In genomic region chr10:83805201-83805718, GRCm38 (mm10) we compare ENCODE assay signal across 8 mouse cellular contexts.
DNase-seq lines count a peak whose midpoint lies in the region; ATAC-seq and TF ChIP-seq lines count a peak whose summit lies in the region.

No protein-coding gene starts in this region.

- no peaks in the 10 kb centered on the region for H3K27me3 ChIP-seq in intestine, embryonic 16.5 days (replicated peaks; ENCODE audit: control insufficient read depth, insufficient read depth, low read length)
- no peaks in the 10 kb centered on the region; the same call in 1 of the 2 replicates for H3K27me3 ChIP-seq in cerebellum, adult 2 months (ENCODE audit: control insufficient read depth, insufficient read depth, low read length)

- no peak for TF ChIP-seq POLR2A in cerebellum, adult 2 months (IDR thresholded peaks at IDR 0.05; ENCODE audit: borderline replicate concordance, insufficient read depth, low read length)

- H3K4me3 ChIP-seq in intestine, embryonic 16.5 days (ENCODE audit: low read length), result no peak overlapping the region
- H3K4me3 ChIP-seq in cerebellum, adult 2 months (replicated peaks; ENCODE audit: insufficient read depth, low read depth, low read length), result no peak overlapping the region

- ATAC-seq in intestine, embryonic 16.5 days, result peak; percentile 42

- peak; percentile 52 for DNase-seq in adrenal gland, postnatal 14 days
- no peak for DNase-seq in adrenal gland, adult 8-10 months
- peak; percentile 67 to 79 for DNase-seq in heart, adult 18-20 months
- peak; percentile 42 to 51 for DNase-seq in lung, adult 18-20 months
- peak; percentile 41 for DNase-seq in retina, embryonic 14.5 days (ENCODE audit: low spot score)
- DNase-seq in cerebellum, adult 2 months, result no peak
- DNase-seq in c-Kit-positive CD71-positive TER-119-positive erythroid progenitor cells, embryonic 14.5 days (ENCODE audit: low spot score), result no peak

- no peak for TF ChIP-seq CTCF in cerebellum, adult 2 months (IDR thresholded peaks at IDR 0.05; ENCODE audit: borderline replicate concordance, insufficient read depth, low read depth, low read length)

- H3K4me2 ChIP-seq in intestine, embryonic 16.5 days (ENCODE audit: low read depth, low read length), result no peak overlapping the region

- no peaks in the 10 kb centered on the region for H3K9me3 ChIP-seq in intestine, embryonic 16.5 days (ENCODE audit: control insufficient read depth, low read length)

- 0 out of 2 replicates have a peak, but pooled peaks cover 4% of the 10 kb centered on the region for H3K4me1 ChIP-seq in intestine, embryonic 16.5 days (ENCODE audit: control insufficient read depth, insufficient read depth, low read length)
- no peaks in the 10 kb centered on the region for H3K4me1 ChIP-seq in cerebellum, adult 2 months (ENCODE audit: control insufficient read depth, insufficient read depth, low read length)

- H3K36me3 ChIP-seq in intestine, embryonic 16.5 days (ENCODE audit: control insufficient read depth, insufficient read depth, low read length), result no peaks in the 10 kb centered on the region

- H3K9ac ChIP-seq in intestine, embryonic 16.5 days (ENCODE audit: low read depth, low read length), result no peak overlapping the region

- 0 out of 2 replicates have a peak overlapping the region, but pooled peaks have one; percentile 22 for H3K27ac ChIP-seq in intestine, embryonic 16.5 days (ENCODE audit: low read length)
- H3K27ac ChIP-seq in cerebellum, adult 2 months (ENCODE audit: insufficient read depth, low read length), result no peak overlapping the region

- WGBS in intestine, embryonic 16.5 days, result 25% methylated on average over 11 of the region's 11 CpGs
- 42% methylated on average over 11 of the region's 11 CpGs for WGBS in cerebellum, adult 2 months

Comparison
In these comparisons a context has a peak if more than half of its experiments do, and no peak if none do; other contexts are left out.
1. DNase-seq: peak in adrenal gland, postnatal 14 days (single experiment), heart, adult 18-20 months (2 of 2), lung, adult 18-20 months (2 of 2) and retina, embryonic 14.5 days (single experiment); none in adrenal gland, adult 8-10 months (single experiment), cerebellum, adult 2 months (0 of 2) and c-Kit-positive CD71-positive TER-119-positive erythroid progenitor cells, embryonic 14.5 days (single experiment).